Mouse (Mus musculus): ENCODE measurements around the gene Mark2. TPM values are rescaled to one million over a fixed set of nuclear protein-coding genes. Genes with fewer than 3 reads are reported as not detected.

The Mark2 gene
- polyA plus RNA-seq, 1 experiment from 2014 or later: 38.2 TPM

- Histone ChIP-seq H3K27ac (0 out of 2 replicates have a peak overlapping the region, but pooled peaks have one; percentile 25), H3K4me3 (no peak overlapping the region), H3K4me1 (peaks cover 19% of the 10 kb centered on the region), H3K36me3 (replicated peaks) (peaks cover 99% of the 10 kb centered on the region), H3K27me3 (ENCODE audit: poor library complexity, severe bottlenecking) (no peaks in the 10 kb centered on the region), H3K9me3 (no peaks in the 10 kb centered on the region)
- DNase-seq (ENCODE audit: extremely low spot score, low spot score): no peak
- 92% methylated on average over 18 of the region's 18 CpGs for WGBS
Observed at GRCm38 (mm10) chr19:7280557-7281330, 60.9 kb downstream of the Mark2 start.

- H3K4me1 ChIP-seq: peaks cover 35% of the 10 kb centered on the region
- H3K36me3 ChIP-seq (replicated peaks): peaks cover 99% of the 10 kb centered on the region
- H3K27ac ChIP-seq: 0 out of 2 replicates have a peak overlapping the region, but pooled peaks have one; percentile 51
- WGBS: 39% methylated on average over 6 of the region's 6 CpGs
- H3K27me3 ChIP-seq (ENCODE audit: poor library complexity, severe bottlenecking): no peaks in the 10 kb centered on the region
- H3K9me3 ChIP-seq: no peaks in the 10 kb centered on the region
- DNase-seq (ENCODE audit: extremely low spot score, low spot score): no peak
- 0 out of 2 replicates have a peak overlapping the region, but pooled peaks have one; percentile 9 for H3K4me3 ChIP-seq
Observed at GRCm38 (mm10) chr19:7279114-7279513, 62.5 kb downstream of the Mark2 start.

DNA sequence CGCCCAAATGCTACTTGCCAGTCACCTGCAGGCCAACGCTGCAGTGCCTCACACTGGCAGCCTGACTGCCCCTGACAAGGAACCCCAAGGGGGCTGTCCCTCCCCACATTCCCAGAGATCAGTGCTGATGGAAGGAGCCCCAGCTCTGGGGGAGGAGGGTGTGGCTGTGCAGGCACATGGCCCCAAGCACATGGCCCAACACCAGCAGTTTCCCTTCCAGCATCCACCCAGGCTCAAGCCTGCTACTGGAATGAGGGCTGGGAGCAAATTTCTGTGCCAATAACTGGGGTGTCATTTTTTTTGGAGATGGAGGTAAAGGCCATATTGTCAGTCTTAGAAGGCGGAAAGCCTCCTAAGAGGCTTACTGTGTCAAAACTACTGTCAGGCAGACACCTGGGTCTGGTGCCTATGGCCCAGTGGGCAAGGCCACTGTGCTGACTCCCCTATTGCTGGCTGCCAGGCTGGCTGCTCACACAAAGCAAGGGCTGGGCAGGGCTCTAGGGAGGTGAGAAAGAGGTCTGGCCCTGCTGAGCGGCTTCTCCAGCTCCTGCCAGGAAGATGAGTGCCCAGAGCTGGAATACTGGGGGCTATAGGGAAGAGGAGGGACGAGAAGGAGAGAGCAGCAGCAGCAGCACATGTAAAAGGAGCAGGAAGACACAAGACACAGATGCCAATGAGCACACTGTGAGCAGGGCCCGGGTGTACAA is 63.3 kb downstream of the Mark2 start:
- Histone ChIP-seq H3K27me3 (ENCODE audit: poor library complexity, severe bottlenecking) (no peaks in the 10 kb centered on the region), H3K4me1 (peaks cover 41% of the 10 kb centered on the region), H3K36me3 (replicated peaks) (peaks cover 99% of the 10 kb centered on the region), H3K27ac (peak overlapping the region; percentile 51; the same call in 1 of the 2 replicates), H3K9me3 (no peaks in the 10 kb centered on the region), H3K4me3 (0 out of 2 replicates have a peak overlapping the region, but pooled peaks have one; percentile 9)
- WGBS: 76% methylated on average over 6 of the region's 6 CpGs
- no peak for DNase-seq (ENCODE audit: extremely low spot score, low spot score)

DNA sequence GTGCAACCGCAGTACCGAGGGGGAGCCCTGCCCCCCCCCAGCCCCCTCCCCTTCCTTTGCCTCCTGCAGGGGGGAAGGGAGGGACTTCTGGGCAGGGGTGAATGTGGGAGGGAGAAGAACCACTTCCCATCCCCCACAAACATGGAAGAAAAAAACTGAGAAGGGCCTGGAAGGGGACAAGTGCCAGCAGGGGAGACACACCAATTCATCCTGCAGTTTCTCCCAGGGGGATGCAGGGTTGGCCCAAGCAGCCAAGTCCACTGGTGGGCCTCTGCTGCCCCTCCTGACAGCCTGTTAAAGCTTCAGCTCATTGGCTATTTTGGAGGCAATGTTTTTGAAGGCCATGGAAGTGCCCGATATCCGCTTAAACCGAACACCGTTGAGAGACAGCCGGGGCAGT is 64.9 kb downstream of the Mark2 start:
- Histone ChIP-seq H3K9me3 (peaks cover 5% of the 10 kb centered on the region; the same call in 1 of the 2 replicates), H3K4me1 (peaks cover 48% of the 10 kb centered on the region), H3K27me3 (ENCODE audit: poor library complexity, severe bottlenecking) (no peaks in the 10 kb centered on the region), H3K27ac (peak overlapping the region; percentile 78), H3K36me3 (replicated peaks) (peaks cover 99% of the 10 kb centered on the region), H3K4me3 (no peak overlapping the region)
- WGBS: 69% methylated on average over 7 of the region's 7 CpGs
- DNase-seq (ENCODE audit: extremely low spot score, low spot score): no peak

DNA sequence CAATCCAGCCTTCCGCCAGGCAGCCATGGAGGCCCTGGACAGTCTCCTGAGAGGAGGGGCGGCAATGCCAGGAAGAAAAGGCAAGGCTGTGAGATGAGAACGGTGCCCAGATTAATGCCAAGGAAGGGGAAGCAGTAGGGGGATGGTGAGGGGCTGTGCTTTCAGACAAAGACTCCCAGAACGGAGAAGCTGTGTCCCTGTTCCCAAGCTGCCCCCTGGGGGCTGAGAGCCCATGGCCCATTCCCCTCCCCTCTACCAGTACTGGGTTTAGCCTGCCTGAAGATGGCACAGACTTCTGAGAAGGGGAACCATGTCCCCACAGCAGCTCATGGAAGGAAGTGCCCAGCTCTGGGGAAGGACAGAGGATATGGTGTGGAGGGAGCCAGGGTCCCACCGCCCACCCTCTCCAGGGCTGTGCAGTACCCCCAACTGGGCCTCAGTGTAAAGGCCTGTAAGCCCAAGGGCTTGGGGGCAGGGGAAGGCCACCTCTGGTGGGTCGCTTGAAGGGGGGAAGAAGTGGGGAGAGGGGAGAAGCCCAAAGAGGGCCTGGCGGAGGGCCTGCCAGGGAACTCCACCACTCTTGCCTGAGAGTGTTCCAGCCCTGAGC is 65.5 kb downstream of the Mark2 start:
- peaks cover 54% of the 10 kb centered on the region for H3K4me1 ChIP-seq
- 36% methylated on average over 7 of the region's 7 CpGs for WGBS
- DNase-seq (ENCODE audit: extremely low spot score, low spot score): no peak

GRCm38 (mm10) chr19:7275131-7275789 is 66.4 kb downstream of the Mark2 start:
- no peak for DNase-seq (ENCODE audit: extremely low spot score, low spot score)
- Histone ChIP-seq H3K27ac (0 out of 2 replicates have a peak overlapping the region, but pooled peaks have one; percentile 62), H3K36me3 (replicated peaks) (peaks cover 99% of the 10 kb centered on the region), H3K27me3 (ENCODE audit: poor library complexity, severe bottlenecking) (no peaks in the 10 kb centered on the region), H3K4me1 (peaks cover 63% of the 10 kb centered on the region), H3K4me3 (no peak overlapping the region), H3K9me3 (peaks cover 5% of the 10 kb centered on the region; the same call in 1 of the 2 replicates)
- WGBS: 68% methylated on average over 7 of the region's 7 CpGs

More for the DNA sequence above, 65.5 kb downstream of the Mark2 start:
- H3K27me3 ChIP-seq (ENCODE audit: poor library complexity, severe bottlenecking): no peaks in the 10 kb centered on the region
- peak overlapping the region; percentile 78 for H3K27ac ChIP-seq
- H3K36me3 ChIP-seq (replicated peaks): peaks cover 99% of the 10 kb centered on the region
- peaks cover 5% of the 10 kb centered on the region; the same call in 1 of the 2 replicates for H3K9me3 ChIP-seq
- peak overlapping the region; percentile 14; the same call in 1 of the 2 replicates for H3K4me3 ChIP-seq

DNA sequence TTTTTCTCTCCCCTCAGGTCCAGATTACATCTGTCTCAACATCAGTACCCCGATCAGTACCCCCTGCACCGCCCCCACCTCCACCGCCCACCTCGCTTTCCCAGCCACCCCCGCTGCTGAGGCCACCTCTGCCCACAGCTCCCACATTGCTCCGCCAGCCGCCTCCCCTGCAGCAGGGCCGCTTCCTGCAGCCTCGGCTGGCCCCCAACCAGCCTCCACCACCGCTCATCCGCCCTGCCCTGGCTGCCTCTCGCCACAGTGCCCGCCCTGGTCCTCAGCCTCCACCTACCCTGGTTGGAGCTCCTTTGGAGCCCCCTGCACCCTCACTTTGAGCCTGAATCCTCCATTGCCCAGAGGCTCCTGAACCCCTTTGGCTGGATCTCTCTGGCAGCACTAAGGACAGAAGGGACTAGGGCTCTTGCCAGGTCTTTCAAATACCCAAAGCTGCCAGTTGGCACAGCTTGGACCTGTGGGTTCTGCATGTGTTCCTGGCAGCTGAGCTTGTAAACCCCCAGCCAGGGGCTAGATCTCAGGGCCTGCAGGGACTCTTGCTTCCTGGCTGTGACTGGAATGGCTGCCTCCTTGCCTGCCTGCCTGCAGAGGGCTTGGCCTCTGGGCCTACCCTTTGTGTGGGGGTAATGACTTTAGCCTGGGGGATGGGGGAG is 67.2 kb downstream of the Mark2 start:
- peaks cover 71% of the 10 kb centered on the region for H3K4me1 ChIP-seq
- H3K27ac ChIP-seq: peak overlapping the region; percentile 61
- DNase-seq (ENCODE audit: extremely low spot score, low spot score): no peak
- no peaks in the 10 kb centered on the region for H3K27me3 ChIP-seq (ENCODE audit: poor library complexity, severe bottlenecking)
- H3K4me3 ChIP-seq: peak overlapping the region; percentile 19; the same call in 1 of the 2 replicates
- 85% methylated on average over 13 of the region's 13 CpGs for WGBS
- H3K9me3 ChIP-seq: peaks cover 5% of the 10 kb centered on the region; the same call in 1 of the 2 replicates
- H3K36me3 ChIP-seq (replicated peaks): peaks cover 100% of the 10 kb centered on the region

DNA sequence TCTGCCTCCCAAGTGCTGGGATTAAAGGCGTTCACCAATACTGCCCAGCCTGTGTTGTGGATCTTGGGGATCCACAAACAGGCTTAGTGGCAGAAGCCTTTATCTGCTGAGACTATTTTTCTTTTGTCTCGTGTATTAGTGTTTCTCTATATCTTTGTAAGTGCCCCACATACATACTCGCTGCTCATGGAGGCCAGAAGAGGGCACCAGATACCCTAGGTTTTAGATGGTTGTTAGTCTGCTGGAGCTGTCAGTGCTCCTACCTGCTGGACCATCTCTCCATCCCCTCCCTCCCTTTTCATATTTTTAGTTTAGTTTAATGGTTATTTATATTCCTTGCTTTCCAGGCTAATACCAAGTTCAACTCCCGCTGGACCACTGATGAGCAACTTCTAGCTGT is 68.2 kb downstream of the Mark2 start:
- H3K36me3 ChIP-seq (replicated peaks): peaks cover 90% of the 10 kb centered on the region
- H3K27me3 ChIP-seq (ENCODE audit: poor library complexity, severe bottlenecking): no peaks in the 10 kb centered on the region
- no peak overlapping the region for H3K4me3 ChIP-seq
- H3K4me1 ChIP-seq: peaks cover 79% of the 10 kb centered on the region
- WGBS: 93% methylated on average over 4 of the region's 4 CpGs
- peaks cover 5% of the 10 kb centered on the region; the same call in 1 of the 2 replicates for H3K9me3 ChIP-seq
- H3K27ac ChIP-seq: no peak overlapping the region
- DNase-seq (ENCODE audit: extremely low spot score, low spot score): no peak

DNA sequence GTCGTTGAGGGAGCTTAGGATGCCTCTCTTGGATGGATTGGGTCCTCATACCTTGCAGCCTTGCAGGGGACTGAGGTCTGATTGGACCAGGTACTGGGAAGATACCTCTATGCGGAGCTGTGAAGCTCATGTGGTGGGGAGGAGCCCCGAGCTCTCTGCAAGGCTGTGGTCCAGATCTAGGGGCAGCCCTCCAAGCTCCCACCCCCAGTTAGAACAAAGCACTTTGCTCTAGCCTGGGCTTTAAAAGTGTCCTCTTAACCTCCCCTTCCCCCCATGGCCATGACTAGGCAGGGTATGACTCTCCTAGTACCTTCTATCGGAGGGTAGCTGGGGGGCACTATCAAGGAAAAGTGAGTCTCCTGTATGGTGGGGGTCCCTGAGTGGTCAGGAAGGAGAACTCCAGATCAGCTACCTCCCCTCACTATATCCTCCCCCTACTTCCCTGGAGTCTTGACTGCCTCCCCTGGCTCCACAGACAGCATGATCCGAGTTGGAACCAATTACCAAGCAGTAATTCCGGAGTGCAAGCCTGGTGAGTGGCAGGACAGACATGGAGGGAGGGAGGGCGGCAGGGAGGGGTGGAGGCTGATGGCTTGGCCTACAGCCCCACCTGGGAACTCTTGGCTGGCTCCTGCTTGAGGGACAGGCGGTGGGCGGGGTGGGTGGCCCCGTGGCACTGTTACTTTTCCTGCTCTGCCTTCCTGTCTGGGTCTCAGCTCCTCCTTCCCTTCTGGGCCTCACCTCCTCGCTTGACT is 72.2 kb downstream of the Mark2 start:
- peaks cover 84% of the 10 kb centered on the region for H3K4me1 ChIP-seq
- no peaks in the 10 kb centered on the region for H3K27me3 ChIP-seq (ENCODE audit: poor library complexity, severe bottlenecking)
- H3K9me3 ChIP-seq: peaks cover 5% of the 10 kb centered on the region; the same call in 1 of the 2 replicates
- whole genome bisulfite sequencing: 13% methylated on average over 11 of the region's 11 CpGs
- no peak for DNase-seq (ENCODE audit: extremely low spot score, low spot score)
- H3K36me3 ChIP-seq (replicated peaks): peaks cover 50% of the 10 kb centered on the region
- peak overlapping the region; percentile 97 for H3K4me3 ChIP-seq
- peak overlapping the region; percentile 100 for H3K27ac ChIP-seq

- peak overlapping the region; percentile 97 for H3K4me3 ChIP-seq
- WGBS: under 1% methylated on average over 30 of the region's 30 CpGs
- H3K9me3 ChIP-seq: peaks cover 5% of the 10 kb centered on the region; the same call in 1 of the 2 replicates
- peak; percentile 88 for DNase-seq (ENCODE audit: extremely low spot score, low spot score)
- peaks cover 84% of the 10 kb centered on the region for H3K4me1 ChIP-seq
- H3K36me3 ChIP-seq (replicated peaks): peaks cover 42% of the 10 kb centered on the region
- H3K27ac ChIP-seq: peak overlapping the region; percentile 100
- no peaks in the 10 kb centered on the region for H3K27me3 ChIP-seq (ENCODE audit: poor library complexity, severe bottlenecking)
Observed at GRCm38 (mm10) chr19:7268722-7269090, 73.0 kb downstream of the Mark2 start.
